In the genomic region with DNA sequence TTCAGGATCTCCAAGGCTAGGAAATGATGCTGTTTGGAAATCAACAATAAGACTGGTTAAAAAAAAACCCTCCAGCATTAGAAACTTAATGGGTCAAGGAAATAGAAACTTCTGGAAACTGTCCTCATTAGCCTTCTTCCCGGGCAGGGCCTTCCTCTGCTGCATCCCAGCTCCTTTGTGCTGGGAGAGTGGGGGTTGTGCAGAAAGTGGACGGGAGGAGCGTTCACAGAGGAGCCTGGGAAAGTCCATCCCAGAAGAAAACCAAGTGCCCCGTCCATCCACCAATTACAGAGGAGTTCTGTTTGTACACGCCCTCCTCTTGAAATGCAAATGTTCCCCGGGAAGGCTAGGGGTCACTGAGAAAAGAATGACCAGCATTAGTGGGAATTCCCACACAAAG, we compare ENCODE assay signal across 16 mouse cellular contexts. TPM values are rescaled to one million over a fixed set of nuclear protein-coding genes. Genes with fewer than 3 reads are reported as not detected.
DNase-seq lines count a peak whose midpoint lies in the region; ATAC-seq and TF ChIP-seq lines count a peak whose summit lies in the region.
"Had no signal": no experiment of that assay in that cellular context is flagged by ENCODE, and none has a peak within 500 bp of the region (broad histone marks: within the 10 kb centered on the region; RNA-seq: fewer than 3 reads in every experiment).

No protein-coding gene starts in this region.

- H3K9me3 ChIP-seq in heart, embryonic 10.5 days = no peaks in the 10 kb centered on the region
- no peaks in the 10 kb centered on the region for H3K9me3 ChIP-seq in lung, postnatal 0 days (ENCODE audit: low read length)
- H3K9me3 ChIP-seq: limb, embryonic 12.5 days; lung, embryonic 15.5 days; midbrain, embryonic 15.5 days; neural tube, embryonic 13.5 days had no signal

- H3K27me3 ChIP-seq in heart, embryonic 10.5 days (ENCODE audit: insufficient read depth, poor library complexity, severe bottlenecking) = no peaks in the 10 kb centered on the region
- no peaks in the 10 kb centered on the region for H3K27me3 ChIP-seq in lung, postnatal 0 days (replicated peaks; ENCODE audit: insufficient read depth, low read length)
- H3K27me3 ChIP-seq: limb, embryonic 12.5 days; lung, embryonic 15.5 days; midbrain, embryonic 15.5 days; neural tube, embryonic 13.5 days had no signal

- H3K27ac ChIP-seq in heart, embryonic 10.5 days = no peak overlapping the region
- 0 out of 2 replicates have a peak overlapping the region, but pooled peaks have one; percentile 4 for H3K27ac ChIP-seq in lung, postnatal 0 days (ENCODE audit: low read length)
- H3K27ac ChIP-seq: limb, embryonic 12.5 days; lung, embryonic 15.5 days; midbrain, embryonic 15.5 days had no signal

- 39% methylated on average over 6 of the region's 6 CpGs for WGBS in heart, embryonic 10.5 days
- WGBS in lung, postnatal 0 days = 21% methylated on average over 6 of the region's 6 CpGs

- H3K4me3 ChIP-seq in heart, embryonic 10.5 days = no peak overlapping the region
- H3K4me3 ChIP-seq in lung, postnatal 0 days (ENCODE audit: low read depth, low read length) = no peak overlapping the region
- H3K4me3 ChIP-seq: erythroblast, embryonic 14.5 days; limb, embryonic 12.5 days; lung, embryonic 15.5 days; midbrain, embryonic 15.5 days; neural tube, embryonic 13.5 days had no signal

- peak; percentile 54 to 77 for DNase-seq in heart, adult 9 months (ENCODE audit: low spot score in 2 of 2)
- no peak for DNase-seq in heart, embryonic 10.5 days (ENCODE audit: low spot score)
- DNase-seq in lung, postnatal 0 days (ENCODE audit: low spot score) = peak; percentile 39
- no peak for DNase-seq in lung, postnatal 25 days (ENCODE audit: low spot score)
- DNase-seq in heart, postnatal 10 days = peak; percentile 53 to 55
- DNase-seq in lung, postnatal 4 days = peak; percentile 48 to 70
- no peak for DNase-seq in layer of hippocampus, postnatal 25 days (ENCODE audit: extremely low spot score in 1 of 2, low spot score in 1 of 2)
- DNase-seq in spleen, postnatal 10 days (ENCODE audit: low spot score in 2 of 2) = no peak
- DNase-seq: adrenal gland, postnatal 10 days had no signal

- no peak overlapping the region for H3K4me2 ChIP-seq in lung, postnatal 0 days (replicated peaks; ENCODE audit: low read depth, low read length)
- H3K4me2 ChIP-seq: limb, embryonic 12.5 days; lung, embryonic 15.5 days; midbrain, embryonic 15.5 days; neural tube, embryonic 13.5 days had no signal

- H3K4me1 ChIP-seq in heart, embryonic 10.5 days = peaks cover 41% of the 10 kb centered on the region
- peaks cover 4% of the 10 kb centered on the region; the same call in 1 of the 2 replicates for H3K4me1 ChIP-seq in lung, postnatal 0 days (ENCODE audit: insufficient read depth, low read depth, low read length)

- no peak overlapping the region for H3K9ac ChIP-seq in lung, postnatal 0 days (replicated peaks; ENCODE audit: low read depth)
- H3K9ac ChIP-seq: limb, embryonic 12.5 days; lung, embryonic 15.5 days; midbrain, embryonic 15.5 days; neural tube, embryonic 13.5 days had no signal

- peak; percentile 51; the same call in 1 of the 2 replicates for ATAC-seq in lung, postnatal 0 days
- ATAC-seq: midbrain, embryonic 15.5 days; Patski had no signal

- no peak for TF ChIP-seq EP300 in lung, postnatal 0 days (IDR thresholded peaks at IDR 0.05)

- H3K36me3 ChIP-seq in heart, embryonic 10.5 days = peaks cover 10% of the 10 kb centered on the region
- H3K36me3 ChIP-seq in lung, postnatal 0 days (ENCODE audit: insufficient read depth, low read length) = no peaks in the 10 kb centered on the region
- H3K36me3 ChIP-seq: limb, embryonic 12.5 days; lung, embryonic 15.5 days had no signal

- intact Hi-C loops in heart, postnatal 10 days (cut with DNase I) = no loop called here

- no peak for TF ChIP-seq CTCF in lung, postnatal 0 days (IDR thresholded peaks at IDR 0.05)

RNA-seq across cellular contexts. Expression of gene Efr3b, which starts 34.1 kb away (rescaled TPM):
- polyA plus RNA-seq in heart, embryonic 10.5 days (2016; fragmentation: Nextera tagmentation; extraction: Ambion mirVana) = 9.9 and 16.0 TPM in 2 replicates
- 1.1 and 1.5 TPM in 2 replicates for polyA plus RNA-seq in lung, postnatal 0 days (2015; fragmentation: Nextera tagmentation; extraction: Ambion mirVana)
- total RNA-seq in heart, postnatal 10 days (2021) = 10 to 100 TPM in 1 of 2 experiments, 1 to 10 TPM in 1; 9.8 to 15.8 TPM
- total RNA-seq in layer of hippocampus, postnatal 25 days (2021) = 10 to 100 TPM; 85.6 to 91.8 TPM
- polyA plus RNA-seq: erythroblast, embryonic 14.5 days had no signal

RNA-seq across cellular contexts. Expression of gene Pomc, which starts 49.9 kb away (rescaled TPM):
- 3.1 and 4.0 TPM in 2 replicates for polyA plus RNA-seq in heart, embryonic 10.5 days (2016; fragmentation: Nextera tagmentation; extraction: Ambion mirVana)
- polyA plus RNA-seq in lung, postnatal 0 days (2015; fragmentation: Nextera tagmentation; extraction: Ambion mirVana) = 1.1 TPM in 2 replicates
- total RNA-seq in heart, postnatal 10 days (2021) = under 1 TPM in 1 of 2 experiments, not detected in 1; 0.72 TPM
- total RNA-seq in layer of hippocampus, postnatal 25 days (2021) = 1 to 10 TPM; 3.0 to 3.2 TPM
- total RNA-seq: common myeloid progenitor, adult 5-6 weeks had no signal
- polyA plus RNA-seq: erythroblast, embryonic 14.5 days; Patski had no signal

Comparison
In these comparisons a context has a peak if more than half of its experiments do, and no peak if none do; other contexts are left out.
1. DNase-seq: peak in heart, adult 9 months (2 of 2), lung, postnatal 0 days (single experiment), heart, postnatal 10 days (2 of 2) and lung, postnatal 4 days (2 of 2); none in heart, embryonic 10.5 days (single experiment), lung, postnatal 25 days (single experiment), layer of hippocampus, postnatal 25 days (0 of 2) and spleen, postnatal 10 days (0 of 2).
2. RNA of gene Efr3b, which starts 34.1 kb away (total RNA-seq): 85.6 to 91.8 TPM in layer of hippocampus, postnatal 25 days; 9.8 to 15.8 TPM in heart, postnatal 10 days; every median in the first group is over 4 times any median in the second.